Mouse (Mus musculus) erythroblast, adult 5-6 weeks (primary cell): ENCODE data around the gene Ets1. TPM values are rescaled to one million over a fixed set of nuclear protein-coding genes. Genes with fewer than 3 reads are reported as not detected.

Experiments used
- ATAC-seq: replicated peaks from 2 replicates; pipeline ENCODE4 v1.8.0; 2016; ENCODE audit warnings: moderate number of reproducible peaks, mild to moderate bottlenecking, moderate TSS enrichment, inconsistent platforms; ENCODE audit not compliant: poor library complexity, low FRiP score, severe bottlenecking
- total RNA-seq, 2 experiments: library from RNA; stranded (forward) in 1 of 2; stranded (reverse) in 1 of 2; fragments of 150-400 nt in 1 of 2; fragments of 200-764, 138-1000 nt in 1 of 2; gene quantifications; 2 replicates each; pipeline versions ENCODE4 v1.2.3 to v1.2.4; 2015 to 2017; ENCODE audit warnings: low replicate concordance in 2 of 2

The Ets1 gene
- total RNA-seq, 2 experiments from 2014 or later = 5.0 to 11.3 TPM

DNA sequence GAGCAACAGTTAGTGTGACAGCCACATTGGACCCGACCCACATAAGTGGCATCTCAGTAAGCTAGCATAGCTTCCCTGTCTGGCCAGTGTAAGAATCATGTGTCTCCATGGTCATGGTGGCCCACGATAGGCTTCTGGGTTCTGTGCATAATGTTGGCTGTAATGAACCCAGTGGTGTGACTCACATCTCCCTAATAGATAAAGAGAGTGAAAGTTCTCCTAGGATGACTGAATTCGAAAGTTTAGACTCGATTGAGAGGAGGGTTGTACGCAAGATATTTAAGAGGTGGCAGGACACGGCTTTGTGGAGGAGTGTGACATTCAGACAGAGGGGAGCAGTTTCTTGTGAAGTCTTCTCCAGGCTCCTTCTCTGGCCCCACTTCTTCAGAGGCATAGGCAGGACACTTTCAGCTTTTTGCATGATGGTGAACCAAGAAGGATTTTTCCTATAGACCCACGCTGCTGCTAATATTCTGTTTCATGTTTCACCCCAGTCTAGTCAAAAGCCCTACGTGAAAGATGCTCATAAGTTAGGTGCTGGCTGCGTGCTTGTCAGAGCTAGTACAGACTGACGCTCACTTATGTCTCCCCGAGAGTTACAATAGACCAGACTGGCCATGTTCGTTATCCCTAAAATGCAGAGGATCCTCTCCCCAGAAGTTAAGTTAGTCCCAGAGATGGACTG is 109.2 kb downstream of the Ets1 start:
- no peak for ATAC-seq

DNA sequence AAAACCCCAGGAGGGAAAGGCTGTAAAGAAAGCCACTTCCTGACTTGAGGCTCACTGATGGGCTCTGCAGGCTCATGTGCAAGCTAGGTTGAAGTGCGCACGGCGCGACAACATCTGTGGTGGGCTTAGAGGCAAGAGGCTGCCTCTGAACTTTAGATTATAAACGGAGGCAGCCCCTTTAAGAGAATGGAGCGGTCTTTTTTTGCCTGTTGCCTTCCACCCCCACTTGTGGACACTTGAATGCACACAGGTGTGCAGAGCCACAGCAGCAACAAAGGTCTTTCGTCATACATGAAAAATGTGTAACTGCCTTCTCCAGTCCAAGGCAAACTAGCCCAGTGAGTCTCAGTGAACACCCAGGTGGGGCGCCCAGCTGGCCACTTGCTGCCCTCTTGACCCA is 110.0 kb downstream of the Ets1 start:
- no peak for ATAC-seq

DNA sequence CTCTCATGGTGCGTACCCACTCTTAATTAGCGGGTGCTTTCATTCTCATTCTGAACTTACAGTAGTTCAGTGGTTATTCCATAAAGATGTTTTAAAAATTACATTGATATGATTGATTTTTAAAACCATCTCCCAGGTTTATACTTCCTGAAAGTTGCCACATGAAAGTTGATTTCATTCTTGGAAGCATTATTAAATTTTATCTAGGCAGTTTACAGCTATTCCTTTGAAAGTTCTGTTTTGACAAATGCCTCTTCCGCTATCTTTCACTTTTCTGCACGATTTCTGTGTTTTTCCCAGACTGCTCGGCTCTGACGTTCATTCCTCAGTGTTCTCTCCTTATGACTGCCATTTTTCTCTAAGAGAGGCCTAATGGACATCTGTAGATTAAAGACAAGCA is 110.6 kb downstream of the Ets1 start:
- ATAC-seq = no peak

DNA sequence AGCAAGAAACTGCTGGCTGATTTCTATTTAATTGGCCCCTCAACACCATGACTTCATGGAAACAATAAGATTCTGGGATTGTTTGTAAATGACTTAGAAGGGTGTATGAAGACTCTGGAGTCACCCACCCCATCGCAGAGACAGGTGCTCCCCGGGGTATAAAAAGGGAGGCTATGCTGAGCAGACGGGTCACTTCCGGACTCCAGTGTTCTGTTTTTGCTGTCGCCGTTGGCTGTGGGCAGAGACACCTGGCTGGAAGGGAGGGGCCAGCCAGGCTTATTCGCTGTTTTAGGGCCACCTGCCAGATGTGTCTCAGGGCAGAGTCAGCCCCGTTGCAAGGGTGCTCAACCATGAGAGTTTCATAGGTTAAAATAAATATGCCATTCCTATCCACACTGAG is 111.6 kb downstream of the Ets1 start:
- ATAC-seq = no peak

- ATAC-seq = no peak
These were observed 112.5 kb downstream of the Ets1 start for GRCm38 (mm10) chr9:32748552-32748951.

- ATAC-seq = no peak
These were observed 113.9 kb downstream of the Ets1 start for GRCm38 (mm10) chr9:32749721-32750480.

- no peak for ATAC-seq
These were observed 116.6 kb downstream of the Ets1 start for GRCm38 (mm10) chr9:32752602-32753001.

- ATAC-seq = no peak
These were observed 118.3 kb downstream of the Ets1 start for GRCm38 (mm10) chr9:32754311-32754710.

- no peak for ATAC-seq
These were observed 120.0 kb downstream of the Ets1 start for GRCm38 (mm10) chr9:32756002-32756401.

GRCm38 (mm10) chr9:32758280-32758905 is 122.4 kb downstream of the Ets1 start:
- ATAC-seq = no peak

DNA sequence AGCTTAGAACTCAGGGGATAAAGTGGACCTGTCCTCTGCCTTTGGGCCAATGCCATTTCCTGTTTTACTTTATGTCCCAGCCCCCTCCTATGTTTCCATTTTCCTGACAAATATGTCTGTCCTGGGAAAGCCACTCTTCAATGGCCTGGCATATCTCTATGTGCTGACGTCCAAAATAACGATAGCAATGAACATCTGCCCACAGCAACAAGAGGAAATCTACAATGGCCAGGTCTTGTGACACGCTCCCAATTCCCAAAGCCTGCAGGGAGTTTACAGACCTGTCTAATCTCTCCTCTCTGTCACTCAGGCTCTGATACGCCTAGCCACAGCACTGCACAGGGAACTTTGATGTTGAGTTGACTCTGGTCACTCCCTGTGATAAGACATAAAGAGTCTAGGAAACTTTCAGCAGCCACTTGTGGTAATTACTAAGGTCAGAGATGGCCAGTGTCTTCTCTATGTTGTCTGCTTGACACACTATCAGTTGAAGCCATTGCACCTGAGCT is 124.7 kb downstream of the Ets1 start:
- ATAC-seq = no peak

DNA sequence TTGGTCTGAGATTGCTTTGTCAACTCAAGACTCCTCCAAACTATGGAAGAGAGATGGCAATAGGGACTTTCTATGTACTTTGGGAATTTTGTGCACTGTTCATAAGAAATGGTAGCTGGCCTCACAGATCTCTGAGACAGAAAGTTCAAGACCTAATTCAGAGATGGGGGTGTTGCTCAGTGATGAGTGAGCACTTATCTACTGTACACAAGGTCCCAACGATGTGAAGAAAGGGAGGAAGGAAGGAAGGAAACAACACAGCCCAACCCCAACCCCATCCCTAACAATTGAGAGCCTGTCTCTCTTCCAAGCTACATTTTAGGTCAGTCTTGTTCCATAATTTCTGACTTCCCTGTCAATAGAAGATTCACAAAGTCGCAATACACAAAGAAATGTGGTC is 125.3 kb downstream of the Ets1 start:
- ATAC-seq = no peak

DNA sequence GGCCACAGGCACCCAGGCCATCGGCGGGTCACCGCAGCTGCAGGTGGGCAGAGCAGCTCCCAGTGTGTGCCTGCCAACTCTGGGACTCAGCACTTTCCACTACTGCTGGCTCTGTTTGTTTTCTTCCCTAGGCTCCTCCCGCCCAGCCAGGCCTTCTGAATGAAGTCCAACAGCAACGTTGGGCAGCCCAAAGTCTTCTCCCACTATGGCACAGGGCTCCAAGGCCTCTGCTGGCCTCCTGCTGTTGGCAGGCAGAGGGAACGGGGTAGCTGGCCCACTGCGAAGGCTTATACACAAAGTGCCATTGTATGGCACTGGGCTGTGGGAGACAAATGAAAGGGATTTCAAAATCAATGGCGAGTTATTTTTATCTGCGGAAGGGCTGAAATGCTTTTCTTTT is 128.4 kb downstream of the Ets1 start:
- ATAC-seq = no peak

GRCm38 (mm10) chr9:32765123-32765522 is 129.1 kb downstream of the Ets1 start:
- ATAC-seq = no peak

- no peak for ATAC-seq
These were observed 142.8 kb downstream of the Ets1 start for GRCm38 (mm10) chr9:32778866-32779265.

- ATAC-seq = no peak
These were observed 146.5 kb downstream of the Ets1 start for GRCm38 (mm10) chr9:32782391-32783092.

- no peak for ATAC-seq
These were observed 151.1 kb downstream of the Ets1 start for GRCm38 (mm10) chr9:32787091-32787490.

GRCm38 (mm10) chr9:32787615-32788014 is 151.6 kb downstream of the Ets1 start:
- no peak for ATAC-seq

GRCm38 (mm10) chr9:32789306-32789705 is 153.3 kb downstream of the Ets1 start:
- no peak for ATAC-seq

DNA sequence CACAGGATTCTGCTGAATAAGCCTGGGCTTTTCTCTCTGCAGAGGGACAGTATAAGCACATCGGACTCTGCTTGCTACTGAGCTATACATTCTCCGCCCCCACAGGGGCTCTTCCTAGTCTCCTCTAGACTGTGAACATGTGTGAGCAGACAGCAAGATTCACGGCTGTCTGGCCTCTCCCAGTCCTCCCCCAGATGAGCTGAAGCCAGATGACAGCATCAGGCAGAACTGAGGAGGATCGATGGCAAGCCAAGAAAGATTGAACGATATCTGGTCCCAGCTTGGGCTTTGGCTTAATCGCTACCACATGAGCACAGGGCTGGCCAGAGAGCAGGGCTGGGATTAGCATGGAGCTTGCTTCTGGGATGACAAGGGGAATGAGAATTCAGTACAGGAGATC is 155.7 kb downstream of the Ets1 start:
- ATAC-seq = no peak
